Mouse (Mus musculus) embryo, embryonic 9.5 days (tissue): ENCODE data around the gene Ccn1.

Experiments used
- DNase-seq: peaks from one replicate; pipeline ENCODE4 v3.0.0-alpha.2; 2017; ENCODE audit errors: extremely low spot score

Ccn1 gene

DNA sequence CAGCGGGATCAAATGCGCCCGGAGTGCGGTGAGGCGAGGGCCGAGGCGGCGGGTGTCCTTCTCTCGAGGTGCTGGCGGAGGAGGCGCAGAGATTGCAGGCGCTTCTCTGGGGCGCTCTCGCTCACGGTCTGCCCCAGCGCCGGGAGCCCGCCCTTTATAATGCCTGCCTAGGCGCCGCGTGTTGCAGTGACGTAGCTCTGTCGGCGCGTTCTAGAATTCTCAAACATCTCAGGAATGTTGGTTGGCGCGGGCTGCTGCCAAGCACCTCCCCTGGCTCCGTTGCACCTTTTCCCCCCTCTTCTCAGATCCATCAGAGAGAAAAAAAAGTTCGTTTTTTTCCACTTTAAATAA lies at the start of gene Ccn1:
TSS of gene Ccn1 (minus strand) at position 130 of the 351 bp plus-strand sequence.
- DNase-seq: peak; percentile 89

DNA sequence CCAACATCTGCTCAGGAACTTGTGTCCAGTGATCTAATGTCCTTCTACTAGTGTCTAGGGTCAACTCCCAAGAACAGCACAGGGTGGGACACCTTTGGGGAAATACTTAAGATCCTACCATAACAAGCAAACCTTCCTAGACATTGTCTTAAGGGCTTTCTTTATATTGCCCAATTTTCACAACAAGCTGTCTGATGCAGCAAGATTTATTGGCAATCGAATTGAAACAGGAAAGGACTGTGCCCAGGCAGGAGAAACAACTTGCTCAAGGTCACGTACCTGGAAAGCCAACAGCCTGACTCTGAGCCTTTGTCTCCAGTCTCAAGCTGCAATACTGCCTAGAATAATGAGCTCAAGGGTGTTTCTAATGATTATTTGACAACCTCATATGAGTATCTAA lies 43.6 kb upstream of the Ccn1 start:
- DNase-seq: no peak

DNA sequence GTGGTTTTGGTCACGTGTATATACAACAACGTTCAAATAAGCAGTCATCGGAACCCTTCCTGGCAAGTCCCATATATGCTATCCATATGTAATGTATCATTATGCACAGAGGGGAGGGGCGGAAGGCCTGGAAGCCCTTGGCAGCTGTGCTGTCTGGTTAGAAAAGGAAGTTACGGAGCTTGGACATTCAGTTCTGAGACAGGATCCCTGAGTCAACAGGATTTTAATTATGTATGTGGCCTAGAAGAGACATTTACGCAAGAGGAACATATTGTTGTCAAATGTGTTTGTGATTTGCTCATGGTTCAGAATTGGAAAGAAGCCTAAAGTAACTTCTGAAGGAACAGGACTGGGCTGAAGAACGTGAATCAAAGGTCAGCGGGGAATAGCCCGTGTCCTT lies 42.3 kb upstream of the Ccn1 start:
- no peak for DNase-seq

DNA sequence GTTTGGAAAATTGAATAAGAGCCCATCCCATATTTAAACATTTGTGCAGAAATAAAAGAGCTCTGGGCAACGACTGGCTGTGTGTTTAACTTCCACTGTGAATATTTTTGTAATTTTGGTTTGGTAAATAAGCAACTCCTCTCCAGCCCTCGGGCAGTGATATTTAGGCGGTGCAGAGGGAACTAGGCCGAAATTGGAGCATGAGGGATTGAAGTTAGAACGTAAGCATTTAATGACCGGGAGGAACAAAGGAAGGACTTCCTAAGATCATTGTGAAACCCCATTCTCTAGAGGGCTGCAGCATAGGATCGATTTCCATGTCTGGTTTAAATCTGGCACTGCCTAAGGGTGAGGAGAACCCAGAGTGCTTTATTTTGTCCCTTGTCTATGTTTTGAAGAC lies 41.6 kb upstream of the Ccn1 start:
- no peak for DNase-seq

DNA sequence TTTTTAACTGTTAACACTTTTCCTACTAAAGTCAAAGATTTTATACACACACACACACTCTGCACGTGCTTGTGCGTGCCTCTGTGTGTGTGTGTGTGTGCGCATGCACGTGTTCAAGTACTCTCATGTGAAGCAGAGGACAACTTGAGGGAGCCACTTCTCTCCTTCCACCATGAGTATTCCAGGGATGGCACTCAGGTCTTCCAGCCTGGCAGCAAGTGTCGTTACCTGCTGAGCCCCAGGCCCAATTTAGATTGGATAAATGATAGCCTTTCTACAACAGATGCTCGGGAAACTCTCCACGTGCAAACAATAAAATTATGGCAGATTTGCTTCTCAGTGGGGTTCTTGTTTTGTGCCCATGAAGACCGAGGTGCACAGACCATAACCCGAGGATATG lies 39.5 kb upstream of the Ccn1 start:
- no peak for DNase-seq

DNA sequence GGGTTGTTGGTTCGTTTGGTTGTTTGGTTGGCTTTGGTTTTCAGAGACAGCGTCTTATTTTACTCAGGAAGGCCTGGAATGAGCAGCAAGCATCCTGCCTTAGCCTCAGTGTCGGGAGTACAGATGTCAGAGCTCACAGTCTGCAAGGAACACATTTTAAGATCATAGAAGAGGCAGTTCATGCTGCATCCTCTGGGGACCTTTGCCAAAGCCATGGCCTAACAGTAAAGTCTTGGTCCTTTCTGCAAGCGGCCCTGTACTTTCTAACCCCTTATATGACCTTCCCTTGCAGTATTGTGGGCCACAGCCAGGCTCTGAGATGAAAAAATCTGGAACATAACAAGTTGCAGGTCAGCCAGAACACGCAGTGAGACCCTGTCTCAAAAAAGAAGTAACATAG lies 38.1 kb upstream of the Ccn1 start:
- no peak for DNase-seq

DNA sequence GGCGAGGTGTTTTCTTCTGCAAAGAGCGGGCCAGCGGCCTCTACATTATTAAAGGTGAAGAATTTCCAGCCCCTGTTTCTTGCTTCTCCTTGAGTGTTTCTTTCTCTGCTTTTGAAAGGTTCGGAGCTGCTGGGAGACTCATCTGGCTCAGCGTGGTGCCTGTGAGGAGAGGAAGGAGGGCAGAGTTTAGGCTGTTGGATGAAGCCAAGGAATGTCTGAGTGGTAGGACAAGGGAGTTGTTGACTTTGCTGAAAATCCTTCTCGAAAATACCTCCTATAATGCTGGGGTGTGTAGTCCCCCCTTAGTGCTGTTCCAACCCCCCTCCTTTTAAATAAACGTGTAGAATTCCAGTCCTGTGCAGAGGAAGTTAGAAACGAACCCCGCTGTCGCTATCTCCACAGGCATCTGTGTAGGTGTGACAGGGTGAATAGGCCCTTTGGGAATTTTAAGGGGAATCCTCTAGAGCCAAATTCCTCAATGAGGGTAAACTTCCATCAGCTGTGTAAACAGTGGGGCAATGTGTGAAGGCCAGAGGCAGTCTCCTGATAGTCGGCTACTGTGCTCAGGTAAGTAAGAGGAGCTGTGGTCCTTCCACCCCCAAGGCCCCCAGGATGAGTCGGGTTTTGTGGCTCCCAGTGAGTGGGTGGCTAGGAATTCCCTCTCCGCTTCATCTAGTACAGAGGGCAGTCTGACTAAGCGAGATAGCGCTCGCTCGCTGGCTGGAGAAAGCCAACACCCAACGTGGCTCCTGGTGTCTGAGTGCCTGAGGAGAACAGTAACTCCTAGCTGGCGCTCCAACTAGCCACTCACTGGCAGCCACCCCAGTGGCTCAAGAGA lies 35.0 kb upstream of the Ccn1 start:
- DNase-seq: peak; percentile 33

DNA sequence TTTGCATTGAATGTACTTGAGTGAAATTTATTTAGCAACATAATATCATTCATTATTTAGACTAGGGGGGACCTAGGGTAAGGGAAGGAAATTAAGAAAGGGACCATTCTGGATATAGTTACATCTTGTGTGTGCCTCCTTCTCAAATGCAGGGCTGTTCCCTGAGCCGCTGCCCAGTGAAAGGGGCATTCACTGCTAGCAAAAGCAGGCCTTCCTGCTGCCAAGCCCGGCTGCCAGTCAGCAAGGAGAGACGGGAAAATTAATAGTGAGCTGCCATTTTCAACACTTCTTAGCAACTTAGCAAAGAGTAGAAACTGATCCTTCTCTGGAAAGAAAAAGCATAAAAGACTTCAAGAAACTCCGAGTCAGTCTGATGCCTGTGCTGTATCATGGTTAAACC lies 34.4 kb upstream of the Ccn1 start:
- DNase-seq: no peak

DNA sequence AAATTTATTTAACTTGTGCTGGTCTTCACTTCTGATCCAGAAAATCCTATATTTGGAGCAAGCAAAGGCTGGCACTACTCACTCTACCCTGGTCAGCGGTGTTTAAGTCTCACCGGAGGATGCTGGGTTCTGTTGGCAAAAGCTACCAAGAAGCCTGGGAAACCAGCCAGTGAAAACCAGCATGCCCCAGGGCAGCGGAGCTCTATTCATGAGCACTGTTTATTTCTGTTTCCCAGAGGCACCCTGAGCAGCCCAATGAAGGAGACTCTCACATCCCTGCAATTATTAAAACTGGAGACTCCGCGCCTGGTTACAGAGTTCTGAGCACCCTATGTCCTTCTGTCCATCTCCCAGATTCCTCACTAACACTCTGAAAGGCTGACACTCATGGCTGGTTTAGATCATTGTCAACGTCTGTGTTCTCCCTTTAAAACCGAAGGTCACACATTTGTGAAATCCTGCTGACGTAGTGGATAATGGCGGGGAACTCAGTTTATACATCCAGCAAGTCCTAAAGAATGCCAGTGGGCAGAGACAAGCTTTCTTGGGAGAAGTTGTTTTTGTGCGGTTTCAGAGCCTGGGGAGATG lies 31.7 kb upstream of the Ccn1 start:
- no peak for DNase-seq

DNA sequence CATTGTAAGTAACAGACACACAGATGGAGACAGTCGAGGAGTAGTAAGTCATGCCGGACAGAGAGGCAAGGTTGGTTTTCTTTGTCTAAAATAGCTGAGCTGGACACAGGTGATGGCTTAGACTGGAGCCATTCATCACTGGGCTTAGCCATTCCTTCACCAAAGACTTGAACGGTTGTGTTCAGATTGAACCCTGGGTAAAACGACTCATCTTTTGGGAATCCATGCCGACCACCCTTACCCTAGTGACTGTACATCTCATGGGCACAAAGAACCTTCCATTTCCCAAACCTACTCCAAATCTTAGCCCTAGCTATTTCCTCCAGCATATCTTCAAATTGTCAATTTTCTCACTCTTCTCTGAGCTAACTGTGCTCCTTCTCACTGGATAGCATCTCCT lies 30.9 kb upstream of the Ccn1 start:
- no peak for DNase-seq

DNA sequence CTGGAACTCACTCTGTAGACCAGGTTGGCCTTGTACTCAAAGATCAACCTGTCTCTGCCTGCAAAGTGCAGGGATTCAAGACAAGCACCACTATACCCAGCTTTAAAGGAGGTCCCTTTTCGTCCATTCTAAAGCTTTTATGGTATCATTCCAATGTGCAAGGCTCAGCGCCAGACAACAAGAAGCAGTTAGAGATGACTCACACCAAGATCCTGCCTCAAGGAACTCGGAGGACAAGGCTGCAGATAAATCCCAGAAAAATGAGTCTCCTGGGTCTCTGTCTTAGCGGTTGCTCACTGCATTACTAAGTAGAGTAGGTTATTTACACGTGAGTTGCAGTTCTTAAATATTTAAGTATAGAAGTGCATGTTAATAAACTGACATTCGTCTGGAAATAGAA lies 26.4 kb upstream of the Ccn1 start:
- DNase-seq: no peak

DNA sequence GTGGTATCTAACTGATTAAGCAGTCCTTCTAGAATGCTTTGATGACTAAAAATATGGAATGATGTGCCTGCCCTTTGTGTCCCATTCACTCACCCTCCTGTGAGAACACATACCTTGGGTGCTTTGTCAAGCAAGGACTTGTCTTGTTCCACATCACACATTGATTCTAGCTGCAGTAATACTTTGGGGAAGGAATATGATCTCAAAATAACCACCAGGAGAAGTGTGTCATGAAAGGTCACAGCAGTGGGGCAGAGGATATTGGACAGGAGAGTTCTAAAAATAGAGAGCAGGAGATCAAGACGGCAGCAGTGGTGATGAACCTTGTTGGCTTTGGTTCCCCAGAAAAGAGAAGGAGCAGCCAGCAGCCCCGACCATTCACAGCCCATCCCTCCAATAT lies 25.0 kb upstream of the Ccn1 start:
- DNase-seq: no peak

DNA sequence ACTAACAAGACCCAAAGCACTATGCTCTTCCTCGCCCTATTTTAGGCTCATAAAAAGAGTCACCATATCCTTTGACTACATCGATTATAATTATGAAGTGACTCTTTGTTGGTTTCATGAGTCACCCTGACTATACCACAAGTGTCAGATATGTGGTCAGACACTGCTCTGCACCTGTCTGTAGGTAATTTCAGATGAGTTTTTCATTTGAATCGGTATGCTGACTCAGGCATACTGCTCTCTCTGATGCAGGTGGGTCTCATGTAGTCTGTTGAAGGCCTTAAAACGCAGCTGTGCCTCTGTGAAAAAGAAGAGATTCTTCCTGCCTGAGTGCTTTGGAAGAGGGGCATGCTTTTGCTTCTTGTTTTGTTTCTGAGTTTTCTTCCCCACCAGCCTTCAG lies 16.6 kb upstream of the Ccn1 start:
- DNase-seq: no peak

DNA sequence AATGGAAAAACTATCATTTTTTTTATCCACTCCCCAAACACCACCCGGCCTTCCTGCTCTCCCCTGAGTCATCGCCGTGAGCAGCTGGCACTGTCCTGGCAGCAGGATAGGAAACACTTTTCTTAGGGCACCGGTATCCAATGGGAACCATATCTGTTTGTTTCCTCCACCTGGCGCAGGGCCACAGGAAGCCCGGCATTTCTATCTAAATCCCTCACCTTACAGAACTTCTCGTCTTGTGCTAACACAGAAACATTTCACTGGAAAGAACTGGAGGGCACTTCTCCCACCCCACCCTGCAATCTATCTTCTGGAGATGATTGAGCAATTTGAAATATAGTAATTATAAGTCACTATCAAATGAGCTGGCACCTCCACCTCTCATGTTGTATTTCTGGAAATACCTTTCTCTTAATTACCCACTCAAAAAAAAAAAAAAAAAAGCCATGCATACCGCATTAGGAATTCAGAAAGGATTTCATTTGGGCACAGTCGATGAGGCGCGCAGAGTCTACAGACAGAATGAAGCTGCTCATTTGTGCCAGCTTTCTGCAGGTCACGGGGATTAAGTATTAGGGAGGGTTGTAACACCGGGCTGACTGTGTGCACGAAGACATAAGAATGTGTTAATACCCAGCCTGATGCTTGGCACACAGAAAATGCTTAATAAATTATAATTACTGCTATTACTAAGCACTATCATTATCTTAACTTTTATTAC lies 7.4 kb upstream of the Ccn1 start:
- DNase-seq: no peak

DNA sequence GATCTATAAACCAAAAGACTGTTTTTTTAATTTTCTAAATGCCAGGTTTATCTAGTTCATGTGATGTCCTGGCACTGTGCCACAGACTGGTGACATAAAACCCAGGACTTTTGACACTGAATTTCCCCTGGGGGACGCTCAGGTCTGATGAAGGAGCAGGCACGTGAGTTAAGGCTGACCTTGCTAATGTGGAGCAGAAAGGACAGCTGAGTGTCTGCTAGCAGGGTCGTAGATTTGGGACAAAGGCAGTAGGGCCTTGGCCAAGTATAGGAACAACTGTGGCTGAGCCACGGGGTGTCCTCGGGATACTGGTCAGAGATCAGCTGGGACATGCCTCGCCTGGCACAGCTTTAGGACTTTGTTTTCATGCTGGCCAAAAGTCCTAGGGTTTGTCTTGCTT lies 5.2 kb upstream of the Ccn1 start:
- DNase-seq: no peak

DNA sequence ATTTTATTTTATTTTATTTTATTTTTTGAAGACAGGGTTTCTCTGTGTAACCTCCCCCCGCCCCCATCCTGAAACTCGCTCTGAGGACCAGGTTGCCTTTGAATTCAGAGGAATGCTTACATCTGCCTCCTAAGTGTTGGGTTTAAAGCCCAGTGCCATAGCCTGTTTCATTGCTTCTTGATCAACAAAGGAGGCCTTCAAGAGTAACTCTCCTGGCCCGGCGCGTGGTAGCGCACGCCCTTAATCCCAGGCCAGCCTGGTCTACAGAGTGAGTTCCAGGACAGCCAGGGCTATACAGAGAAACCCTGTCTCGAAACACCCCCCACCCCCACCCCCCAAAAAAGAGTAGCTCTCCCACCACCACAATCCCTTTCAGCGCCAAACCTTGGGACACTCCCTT lies 4.2 kb upstream of the Ccn1 start:
- DNase-seq: no peak

DNA sequence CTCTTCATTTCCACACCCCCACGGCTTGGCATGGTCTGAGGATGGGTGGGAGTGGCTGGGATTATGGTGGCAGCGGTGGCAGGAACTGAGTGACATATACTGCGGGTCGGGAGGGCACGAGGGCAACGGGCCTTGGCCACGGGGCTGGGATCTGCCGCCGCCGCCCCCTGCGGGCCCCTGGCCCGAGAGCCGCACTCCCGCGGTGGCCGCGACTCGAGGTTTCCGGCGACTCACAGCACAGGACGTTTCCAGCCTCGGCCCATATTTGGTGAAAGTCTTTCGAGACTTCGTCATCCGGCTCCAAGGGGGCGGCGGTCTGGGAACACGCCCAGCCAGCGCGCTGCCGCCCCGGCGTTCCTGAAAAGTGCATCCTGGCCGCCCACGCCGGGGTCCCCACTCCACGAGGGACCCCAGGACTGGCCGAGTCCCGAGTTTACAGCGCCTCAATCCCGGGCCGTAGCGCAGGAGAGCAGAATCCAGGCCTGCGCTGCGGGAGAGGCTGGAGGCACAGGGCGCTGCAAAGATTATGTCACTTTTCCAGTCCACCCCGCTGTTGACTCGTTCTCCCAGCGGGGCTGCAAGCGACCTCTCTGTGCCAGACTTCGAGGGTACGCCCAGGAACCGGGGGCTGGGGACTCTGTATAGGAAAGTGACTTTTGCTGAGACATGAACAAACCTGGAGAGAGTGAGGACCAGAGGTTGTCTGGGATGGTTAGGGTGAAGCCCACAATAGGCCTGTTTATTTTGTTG lies 3.6 kb upstream of the Ccn1 start:
- DNase-seq: peak; percentile 83

DNA sequence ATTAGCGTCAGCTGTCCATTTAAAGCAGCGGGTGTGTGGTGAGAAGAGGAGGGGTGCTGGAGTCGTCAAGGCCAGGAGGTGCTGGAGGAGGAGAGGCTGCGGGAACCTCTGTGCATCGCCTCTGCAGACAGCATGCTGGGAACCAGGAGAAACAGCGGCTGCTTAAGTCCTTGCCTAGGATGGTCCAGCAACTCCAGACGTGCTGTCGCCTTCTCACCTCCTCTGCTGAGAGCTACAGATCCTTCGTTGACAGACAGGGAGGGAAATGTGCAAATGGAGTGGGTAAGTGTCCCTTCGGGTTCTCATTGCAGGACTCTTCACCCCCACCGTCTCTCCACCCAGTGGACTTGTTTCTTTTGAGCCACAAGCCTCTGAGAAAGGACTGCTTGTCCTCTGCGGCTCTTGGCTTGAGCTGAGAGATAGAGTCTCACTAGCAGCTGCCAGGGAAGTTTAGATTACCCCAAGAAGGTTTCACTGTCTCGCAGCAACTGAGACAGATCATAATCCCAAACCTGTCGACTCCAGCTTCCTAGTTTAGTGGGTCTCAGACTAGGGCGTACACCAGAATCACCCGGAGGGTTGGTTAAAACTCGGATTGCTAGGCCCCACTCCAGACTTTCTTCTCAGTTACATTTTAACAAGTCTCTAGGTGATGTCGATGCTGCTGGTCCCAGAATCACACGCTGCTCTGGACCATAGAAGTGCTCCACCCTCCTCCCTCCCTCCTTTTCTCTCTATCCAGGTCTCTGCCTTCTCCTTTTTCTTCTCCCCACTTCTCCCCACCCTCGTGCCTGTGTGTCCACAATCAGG lies 2.7 kb upstream of the Ccn1 start:
- DNase-seq: peak; percentile 53

DNA sequence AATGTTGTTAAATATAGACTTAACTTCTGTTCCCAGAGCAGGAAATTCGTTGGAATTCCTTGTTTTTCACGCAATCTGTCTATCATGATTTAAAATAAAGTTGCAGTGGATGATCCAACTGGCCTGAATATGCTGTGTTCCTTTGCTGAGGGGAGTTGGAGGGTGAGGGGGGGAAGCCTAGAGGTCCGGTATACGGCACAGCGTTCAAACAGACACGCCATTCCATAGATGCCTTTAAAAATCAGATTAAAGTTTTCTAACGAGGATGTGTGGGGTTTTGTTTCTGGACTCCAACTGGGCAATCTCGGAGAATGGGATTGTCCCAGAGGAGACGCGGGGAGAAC lies 2.2 kb upstream of the Ccn1 start:
- peak; percentile 47 for DNase-seq

DNA sequence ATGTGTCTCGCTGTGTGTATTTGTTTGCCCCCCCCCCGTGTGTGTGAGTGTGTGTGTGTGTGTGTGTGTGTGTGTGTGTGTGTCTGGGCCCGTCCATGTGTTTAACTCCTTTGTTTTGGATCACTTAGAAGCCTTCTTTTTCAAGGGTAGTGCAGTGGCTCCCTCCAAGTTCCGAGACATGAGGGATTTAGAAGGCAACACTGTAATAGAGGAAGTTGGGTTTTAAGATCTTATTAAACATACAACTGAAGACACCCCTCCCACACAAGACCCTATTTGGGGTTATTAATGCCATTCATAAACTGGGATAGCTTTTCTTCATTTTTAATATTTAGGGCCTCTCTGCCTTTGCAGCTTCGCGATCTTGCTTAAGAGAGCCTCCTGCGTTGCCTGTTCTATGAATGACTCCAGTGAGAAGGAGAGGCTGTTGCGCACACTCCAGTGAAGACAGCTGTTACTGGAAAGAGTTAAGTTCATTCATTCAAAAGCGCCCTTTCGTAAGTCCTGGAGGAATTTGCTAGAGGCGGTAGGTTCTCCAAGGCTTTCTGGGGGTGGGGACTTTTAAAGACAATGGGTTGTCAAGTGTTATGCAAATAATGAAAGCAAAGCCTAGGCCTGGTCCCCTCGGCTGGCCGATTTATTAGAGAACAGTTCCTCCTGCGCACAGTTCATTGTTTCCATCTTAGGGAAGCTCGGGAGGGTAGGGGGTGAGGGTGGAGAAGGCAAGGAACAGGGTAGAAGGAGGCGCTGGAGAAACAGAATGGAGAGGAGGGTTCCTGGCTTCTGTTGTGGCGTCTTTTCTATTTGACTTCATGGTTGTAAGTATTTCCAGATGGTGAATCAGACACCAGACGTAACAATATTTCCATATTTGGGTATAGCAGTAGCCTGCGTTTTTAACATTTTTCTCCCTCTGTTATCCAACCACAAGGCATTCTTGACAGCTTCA lies 1.5 kb upstream of the Ccn1 start:
- peak; percentile 66 for DNase-seq
